Mouse (Mus musculus) heart, embryonic 12.5 days (tissue): Measurements from ENCODE around the gene Smarcb1. TPM values are rescaled to one million over a fixed set of nuclear protein-coding genes. Genes with fewer than 3 reads are reported as not detected.

Experiments
- ATAC-seq: fragments of 200-750 bp; cut with Nextera tagmentation; 2 replicates; pipeline ENCODE4 v1.8.0; 2017; ENCODE audit warnings: moderate TSS enrichment, moderate library complexity; ENCODE audit not compliant: insufficient number of reproducible peaks, low FRiP score
- H3K27ac ChIP-seq: fragments of 300-500 bp; sonication (generic); 2 replicates; pipeline ENCODE4 v1.5.1; 2016; ENCODE audit warnings: mild to moderate bottlenecking, moderate library complexity; ENCODE audit not compliant: poor library complexity, severe bottlenecking
- H3K27me3 ChIP-seq: fragments of 300-500 bp; sonication (generic); replicated peaks from 2 replicates; pipeline ENCODE4 v1.6.1; 2016; ENCODE audit warnings: mild to moderate bottlenecking, moderate library complexity
- H3K36me3 ChIP-seq: fragments of 300-500 bp; sonication (generic); 2 replicates; pipeline ENCODE4 v1.6.1; 2016; ENCODE audit warnings: mild to moderate bottlenecking, moderate library complexity
- H3K4me1 ChIP-seq: fragments of 300-500 bp; sonication (generic); replicated peaks from 2 replicates; pipeline ENCODE4 v1.6.1; 2016; ENCODE audit warnings: mild to moderate bottlenecking
- H3K4me2 ChIP-seq: fragments of 300-500 bp; sonication (generic); 2 replicates; pipeline ENCODE4 v1.6.1; 2016; ENCODE audit warnings: mild to moderate bottlenecking, moderate library complexity
- H3K4me3 ChIP-seq: fragments of 300-500 bp; sonication (generic); 2 replicates; pipeline ENCODE4 v1.5.1; 2016; ENCODE audit warnings: mild to moderate bottlenecking
- H3K9ac ChIP-seq: fragments of 300-500 bp; sonication (generic); 2 replicates; pipeline ENCODE4 v1.6.1; 2016; ENCODE audit warnings: mild to moderate bottlenecking, moderate library complexity
- H3K9me3 ChIP-seq: fragments of 300-500 bp; sonication (generic); replicated peaks from 2 replicates; pipeline ENCODE4 v1.6.1; 2016; ENCODE audit warnings: mild to moderate bottlenecking, moderate library complexity
- whole genome bisulfite sequencing: fragments of 180-500 bp; shearing (Covaris S2); methylation state at CpG from one replicate; pipeline ENCODE4 v1.1.7; 2016; 5-methylcytosine and 5-hydroxymethylcytosine counted together
- polyA plus RNA-seq: library from polyadenylated mRNA; unstranded; fragments of >200 nt; fragmentation: Nextera tagmentation; extraction: Ambion mirVana; gene quantifications from 2 replicates; pipeline ENCODE4 v1.2.1, GENCODE M21; 2016

Smarcb1 gene
- polyA plus RNA-seq, 1 experiment from 2014 or later, result 126 TPM

DNA sequence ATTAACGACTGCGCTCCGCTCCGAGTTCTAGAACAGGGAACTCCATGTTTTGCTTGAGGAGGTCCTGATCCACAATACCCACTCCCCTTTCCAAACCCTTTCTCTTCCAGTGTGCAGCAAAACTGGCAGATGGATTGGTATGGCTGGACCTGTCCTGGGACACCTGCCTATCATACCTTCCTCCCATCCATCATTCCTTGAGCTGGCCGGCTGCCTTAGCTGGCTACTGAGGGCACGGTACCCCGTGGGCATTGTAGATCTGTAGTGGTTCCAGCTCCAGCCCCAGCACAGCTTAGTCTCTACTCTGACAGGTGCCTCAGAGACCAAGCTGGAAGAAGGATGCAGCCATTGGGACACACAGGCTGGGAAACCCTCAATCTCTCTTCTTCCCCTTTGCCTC is 9.9 kb upstream of the Smarcb1 start:
- Histone ChIP-seq H3K9ac (no peak overlapping the region), H3K4me1 (peaks cover 42% of the 10 kb centered on the region), H3K27me3 (peaks cover 46% of the 10 kb centered on the region), H3K27ac (no peak overlapping the region), H3K4me3 (peak overlapping the region; percentile 63), H3K9me3 (no peaks in the 10 kb centered on the region), H3K4me2 (peak overlapping the region; percentile 96), H3K36me3 (peaks cover 12% of the 10 kb centered on the region; the same call in 1 of the 2 replicates)
- 30% methylated on average over 7 of the region's 7 CpGs for WGBS
- ATAC-seq, result no peak

GRCm38 (mm10) chr10:75930304-75930703 is 8.9 kb upstream of the Smarcb1 start:
- Histone ChIP-seq H3K4me2 (peak overlapping the region; percentile 96), H3K9ac (no peak overlapping the region), H3K27me3 (peaks cover 48% of the 10 kb centered on the region), H3K27ac (no peak overlapping the region), H3K9me3 (no peaks in the 10 kb centered on the region), H3K4me1 (peaks cover 38% of the 10 kb centered on the region), H3K4me3 (no peak overlapping the region), H3K36me3 (peaks cover 21% of the 10 kb centered on the region; the same call in 1 of the 2 replicates)
- 12% methylated on average over 6 of the region's 6 CpGs for WGBS
- no peak for ATAC-seq

DNA sequence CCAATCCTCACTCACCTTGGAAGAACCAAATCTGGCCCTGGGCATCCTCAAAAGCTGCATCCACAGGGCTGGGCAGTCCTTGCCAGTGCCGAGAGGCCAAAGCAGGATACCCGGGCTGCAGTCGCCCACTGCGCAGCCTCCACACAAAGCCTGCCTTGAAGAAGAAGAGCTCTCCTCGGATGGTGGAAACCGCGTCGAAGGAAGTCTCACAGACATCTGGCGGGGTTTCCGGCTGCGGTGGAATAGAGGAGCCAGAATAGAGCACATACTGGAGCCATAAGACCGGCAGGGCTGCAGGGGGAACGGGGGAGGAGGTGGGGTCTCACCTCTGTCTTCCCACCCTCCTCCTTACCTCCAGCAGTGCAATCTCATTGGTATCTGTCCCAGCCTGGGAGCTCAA is 5.0 kb upstream of the Smarcb1 start:
- peaks cover 25% of the 10 kb centered on the region for H3K4me1 ChIP-seq
- H3K4me3 ChIP-seq, result no peak overlapping the region
- H3K4me2 ChIP-seq, result no peak overlapping the region
- peaks cover 30% of the 10 kb centered on the region; the same call in 1 of the 2 replicates for H3K36me3 ChIP-seq
- H3K9me3 ChIP-seq, result no peaks in the 10 kb centered on the region
- peaks cover 37% of the 10 kb centered on the region for H3K27me3 ChIP-seq
- 55% methylated on average over 13 of the region's 13 CpGs for WGBS
- no peak for ATAC-seq
- H3K27ac ChIP-seq, result no peak overlapping the region
- H3K9ac ChIP-seq, result peak overlapping the region; percentile 29; the same call in 1 of the 2 replicates

DNA sequence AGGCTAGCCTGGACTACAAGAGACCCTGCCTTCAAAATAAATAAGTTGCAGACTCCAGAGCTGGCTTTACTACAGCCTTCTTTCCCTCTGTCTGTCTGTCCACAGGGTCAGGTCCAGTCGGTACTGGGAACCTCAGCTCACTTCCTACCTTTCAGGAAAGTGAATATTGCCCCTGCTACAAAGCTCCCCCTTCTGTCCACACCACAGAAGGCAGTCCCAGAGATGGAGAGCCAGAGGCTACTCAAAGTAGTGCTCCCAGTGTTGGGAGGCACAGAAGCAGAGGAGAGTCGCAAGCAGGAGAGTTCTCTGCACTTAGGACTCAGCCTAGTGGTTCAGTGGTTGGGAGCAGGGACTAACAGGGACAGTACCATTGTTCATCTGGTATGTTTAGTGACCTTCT is 2.9 kb upstream of the Smarcb1 start:
- peaks cover 19% of the 10 kb centered on the region for H3K4me1 ChIP-seq
- H3K36me3 ChIP-seq, result peaks cover 35% of the 10 kb centered on the region; the same call in 1 of the 2 replicates
- H3K27me3 ChIP-seq, result peaks cover 20% of the 10 kb centered on the region
- no peak overlapping the region for H3K9ac ChIP-seq
- ATAC-seq, result no peak
- no peak overlapping the region for H3K4me2 ChIP-seq
- no peak overlapping the region for H3K4me3 ChIP-seq
- H3K27ac ChIP-seq, result no peak overlapping the region
- no peaks in the 10 kb centered on the region for H3K9me3 ChIP-seq
- 60% methylated on average over 2 of the region's 2 CpGs for WGBS

DNA sequence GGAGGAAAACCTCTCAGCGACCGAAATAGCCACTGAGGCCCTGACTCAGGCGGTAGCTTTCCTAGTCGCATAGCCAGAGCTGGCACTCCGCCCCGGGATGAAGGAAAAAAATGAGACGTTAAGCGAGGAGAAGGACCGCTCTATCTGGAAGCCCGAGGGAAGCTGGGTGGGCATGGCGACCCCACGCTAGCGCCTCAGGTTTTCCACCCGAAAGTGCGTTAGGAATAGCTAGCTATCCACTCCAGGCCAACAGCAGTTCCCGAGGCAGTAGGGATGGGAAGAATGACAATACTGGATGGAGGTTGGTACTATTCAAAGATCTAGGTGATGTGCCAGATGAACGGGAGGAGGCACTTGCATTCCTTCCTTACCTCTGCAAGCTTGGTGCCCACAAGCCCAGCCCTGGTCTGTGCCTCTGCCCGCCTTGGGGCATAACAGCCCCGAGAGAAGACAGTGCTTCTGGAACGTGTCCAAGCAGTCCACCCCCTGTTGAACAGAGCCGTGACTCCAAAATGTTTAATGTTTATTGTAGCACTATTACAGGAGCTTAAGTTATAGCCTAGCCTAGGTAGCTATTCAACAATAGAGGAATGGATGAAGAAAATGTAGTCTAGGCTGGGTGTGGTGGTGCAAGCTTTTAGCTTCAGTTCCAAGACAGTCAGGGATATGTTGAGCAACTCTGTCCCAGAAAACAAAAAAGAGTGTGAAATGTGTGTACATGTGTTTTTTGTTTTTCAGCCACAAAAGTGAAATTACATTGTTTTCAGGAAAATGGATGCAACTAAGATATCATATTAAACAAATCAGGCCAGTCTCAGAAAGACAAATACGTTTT is 526 bp upstream of the Smarcb1 start:
- Histone ChIP-seq H3K27ac (peak overlapping the region; percentile 95), H3K27me3 (peaks cover 15% of the 10 kb centered on the region), H3K4me1 (peaks cover 36% of the 10 kb centered on the region), H3K9ac (peak overlapping the region; percentile 91), H3K4me3 (peak overlapping the region; percentile 85), H3K36me3 (peaks cover 41% of the 10 kb centered on the region), H3K9me3 (no peaks in the 10 kb centered on the region), H3K4me2 (peak overlapping the region; percentile 81)
- WGBS, result 5% methylated on average over 22 of the region's 22 CpGs
- peak; percentile 34; the same call in 1 of the 2 replicates for ATAC-seq

DNA sequence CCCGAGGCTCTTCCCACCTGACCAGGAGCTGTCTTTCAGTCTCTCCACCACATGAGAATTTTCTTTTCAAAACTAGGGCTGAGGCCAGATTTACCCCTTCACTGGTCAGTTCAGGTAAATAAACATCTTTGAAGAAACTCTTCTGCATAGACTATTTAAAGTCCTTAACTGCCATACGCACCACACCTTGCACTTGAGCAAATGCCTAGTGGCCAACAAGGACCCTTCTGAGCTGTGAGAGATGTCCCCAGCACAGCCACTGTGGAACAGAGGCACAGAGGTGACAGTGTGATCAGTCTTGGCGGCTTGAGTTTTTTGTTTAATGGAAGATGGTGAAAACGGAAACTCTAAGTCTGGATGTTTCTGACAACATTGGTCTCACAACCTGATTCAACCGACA is 2.4 kb downstream of the Smarcb1 start:
- no peak for ATAC-seq
- Histone ChIP-seq H3K9ac (no peak overlapping the region), H3K4me3 (no peak overlapping the region), H3K9me3 (no peaks in the 10 kb centered on the region), H3K27me3 (no peaks in the 10 kb centered on the region), H3K4me1 (peaks cover 57% of the 10 kb centered on the region), H3K27ac (no peak overlapping the region), H3K4me2 (no peak overlapping the region), H3K36me3 (peaks cover 53% of the 10 kb centered on the region)
- WGBS, result 84% methylated on average over 5 of the region's 5 CpGs

DNA sequence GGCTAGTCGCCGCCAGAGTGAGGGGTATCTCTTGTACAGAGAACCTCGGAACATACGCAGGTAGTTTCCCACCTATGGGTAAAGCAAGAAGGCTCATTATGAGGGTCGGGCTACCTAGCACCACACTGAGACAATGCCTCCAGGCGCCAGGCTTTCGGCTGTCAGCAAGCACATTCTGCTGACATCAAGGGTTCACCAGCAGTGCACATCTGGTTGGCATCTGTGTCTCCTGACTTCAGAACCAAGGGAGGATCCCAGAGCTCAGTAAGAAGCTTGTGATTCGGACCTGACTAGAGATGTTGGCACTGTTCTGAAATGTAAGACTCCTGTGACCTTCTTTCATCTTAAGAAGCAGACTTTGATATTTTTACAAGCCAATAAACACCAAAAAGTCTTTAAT is 4.6 kb downstream of the Smarcb1 start:
- no peaks in the 10 kb centered on the region for H3K27me3 ChIP-seq
- no peak for ATAC-seq
- no peak overlapping the region; the same call in 1 of the 2 replicates for H3K9ac ChIP-seq
- no peaks in the 10 kb centered on the region for H3K9me3 ChIP-seq
- H3K27ac ChIP-seq, result no peak overlapping the region
- H3K4me2 ChIP-seq, result no peak overlapping the region
- H3K4me3 ChIP-seq, result no peak overlapping the region
- WGBS, result 76% methylated on average over 8 of the region's 8 CpGs
- H3K4me1 ChIP-seq, result peaks cover 61% of the 10 kb centered on the region
- peaks cover 60% of the 10 kb centered on the region for H3K36me3 ChIP-seq

- H3K27ac ChIP-seq, result no peak overlapping the region
- 32% methylated on average over 7 of the region's 7 CpGs for WGBS
- H3K36me3 ChIP-seq, result peaks cover 73% of the 10 kb centered on the region
Measured at GRCm38 (mm10) chr10:75915557-75915956, 5.9 kb downstream of the Smarcb1 start.

DNA sequence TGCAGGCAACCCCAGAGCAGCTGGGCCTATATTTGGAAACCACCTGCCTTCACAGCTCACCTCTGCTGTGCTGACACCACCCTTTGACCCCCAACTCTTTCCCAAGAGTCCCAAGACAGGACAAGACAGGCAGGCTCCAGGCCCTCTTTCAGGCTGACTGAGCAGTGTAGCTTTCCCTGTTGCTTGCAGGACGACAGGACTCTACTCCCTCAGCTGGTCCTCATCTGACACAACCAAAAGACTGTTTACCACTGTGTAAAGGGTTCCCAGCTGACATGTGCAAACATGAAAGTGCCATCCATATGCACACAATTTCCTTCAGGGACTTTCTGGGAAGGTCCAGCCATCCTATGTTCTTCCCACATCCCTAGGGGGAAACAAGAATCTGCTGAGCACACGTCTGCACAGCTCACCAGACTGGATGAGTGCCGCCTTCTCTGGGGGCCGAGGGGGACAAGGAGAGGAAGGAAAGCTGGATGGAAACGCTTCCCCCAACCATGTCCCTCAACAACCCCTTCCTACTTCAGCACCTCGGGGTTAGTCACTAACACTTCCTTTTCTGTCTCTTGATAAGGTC is 8.3 kb downstream of the Smarcb1 start:
- peaks cover 39% of the 10 kb centered on the region for H3K4me1 ChIP-seq
- peaks cover 76% of the 10 kb centered on the region for H3K36me3 ChIP-seq
- no peak overlapping the region for H3K4me3 ChIP-seq
- ATAC-seq, result no peak
- 39% methylated on average over 6 of the region's 6 CpGs for WGBS
- H3K9me3 ChIP-seq, result no peaks in the 10 kb centered on the region
- H3K4me2 ChIP-seq, result no peak overlapping the region
- peak overlapping the region; percentile 35 for H3K9ac ChIP-seq
- no peaks in the 10 kb centered on the region for H3K27me3 ChIP-seq
- H3K27ac ChIP-seq, result no peak overlapping the region

More at GRCm38 (mm10) chr10:75915557-75915956, 5.9 kb downstream of the Smarcb1 start:
- no peak for ATAC-seq
- no peak overlapping the region for H3K4me3 ChIP-seq
- H3K9me3 ChIP-seq, result no peaks in the 10 kb centered on the region
- H3K4me2 ChIP-seq, result no peak overlapping the region
- no peaks in the 10 kb centered on the region for H3K27me3 ChIP-seq
- H3K9ac ChIP-seq, result no peak overlapping the region
- peaks cover 61% of the 10 kb centered on the region for H3K4me1 ChIP-seq

GRCm38 (mm10) chr10:75910698-75911097 is 10.7 kb downstream of the Smarcb1 start:
- Histone ChIP-seq H3K4me2 (no peak overlapping the region), H3K4me1 (peaks cover 23% of the 10 kb centered on the region), H3K36me3 (peaks cover 83% of the 10 kb centered on the region), H3K4me3 (no peak overlapping the region), H3K9me3 (no peaks in the 10 kb centered on the region), H3K27ac (no peak overlapping the region), H3K9ac (no peak overlapping the region), H3K27me3 (no peaks in the 10 kb centered on the region)
- ATAC-seq, result no peak
- WGBS, result 90% methylated on average over 2 of the region's 2 CpGs

- Histone ChIP-seq H3K4me2 (no peak overlapping the region), H3K4me3 (no peak overlapping the region), H3K4me1 (no peaks in the 10 kb centered on the region), H3K9me3 (no peaks in the 10 kb centered on the region), H3K36me3 (peaks cover 94% of the 10 kb centered on the region), H3K9ac (no peak overlapping the region), H3K27ac (no peak overlapping the region), H3K27me3 (no peaks in the 10 kb centered on the region)
- ATAC-seq, result no peak
- whole genome bisulfite sequencing, result 94% methylated on average over 4 of the region's 4 CpGs
Measured at GRCm38 (mm10) chr10:75906882-75907281, 14.5 kb downstream of the Smarcb1 start.
